Mouse (Mus musculus) layer of hippocampus, postnatal 25 days (tissue): ENCODE measurements around the gene Lrsam1. TPM values are rescaled to one million over a fixed set of nuclear protein-coding genes. Genes with fewer than 3 reads are reported as not detected.

Experiments used
- DNase-seq, 2 experiments: peaks; one replicate each; pipeline ENCODE4 v3.0.0; 2022; ENCODE audit warnings: mixed read lengths in 2 of 2, low spot score in 1 of 2; ENCODE audit errors: extremely low spot score in 1 of 2
- total RNA-seq, 2 experiments: library from RNA; stranded (reverse); gene quantifications; 2 replicates each; pipeline ENCODE4 v1.2.3; 2021

Gene Lrsam1
- total RNA-seq, 2 experiments from 2014 or later: 35.6 to 36.1 TPM

DNA sequence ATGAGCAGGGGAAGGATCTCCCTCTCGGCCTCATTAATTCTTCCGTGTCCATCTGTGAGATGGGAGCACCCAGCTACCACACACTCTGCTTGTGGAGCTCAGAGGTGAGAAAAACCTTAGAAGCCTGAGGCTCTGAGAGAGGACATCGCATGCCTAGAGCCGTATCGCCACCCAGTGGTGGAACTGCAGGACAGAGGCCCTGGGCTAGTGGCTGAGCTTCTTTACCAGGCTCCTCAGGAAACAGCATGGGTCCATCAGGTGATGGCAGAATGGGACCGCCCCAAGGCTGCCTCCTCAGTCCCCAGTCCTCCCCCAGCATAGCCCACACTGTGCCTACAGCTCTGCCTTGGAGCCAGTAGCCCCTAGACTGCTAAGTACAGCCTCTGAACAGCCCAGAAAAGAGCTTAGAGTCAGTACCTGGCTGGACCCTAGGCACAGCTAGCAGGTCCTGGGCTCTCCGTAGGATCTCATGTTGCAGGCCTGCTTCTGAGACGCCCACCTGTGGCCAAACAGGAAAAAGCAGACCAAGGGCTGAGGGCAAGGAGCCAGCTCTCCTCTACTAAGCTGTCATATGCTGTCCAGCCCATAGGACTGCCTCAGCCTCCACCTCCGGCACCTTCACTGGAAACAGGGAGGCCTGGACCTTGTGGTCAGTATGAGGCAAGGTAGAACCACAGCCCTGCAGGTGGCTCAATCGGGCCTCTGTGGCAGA, 33.0 kb downstream of the Lrsam1 start:
- peak; percentile 59 to 72 for DNase-seq

DNA sequence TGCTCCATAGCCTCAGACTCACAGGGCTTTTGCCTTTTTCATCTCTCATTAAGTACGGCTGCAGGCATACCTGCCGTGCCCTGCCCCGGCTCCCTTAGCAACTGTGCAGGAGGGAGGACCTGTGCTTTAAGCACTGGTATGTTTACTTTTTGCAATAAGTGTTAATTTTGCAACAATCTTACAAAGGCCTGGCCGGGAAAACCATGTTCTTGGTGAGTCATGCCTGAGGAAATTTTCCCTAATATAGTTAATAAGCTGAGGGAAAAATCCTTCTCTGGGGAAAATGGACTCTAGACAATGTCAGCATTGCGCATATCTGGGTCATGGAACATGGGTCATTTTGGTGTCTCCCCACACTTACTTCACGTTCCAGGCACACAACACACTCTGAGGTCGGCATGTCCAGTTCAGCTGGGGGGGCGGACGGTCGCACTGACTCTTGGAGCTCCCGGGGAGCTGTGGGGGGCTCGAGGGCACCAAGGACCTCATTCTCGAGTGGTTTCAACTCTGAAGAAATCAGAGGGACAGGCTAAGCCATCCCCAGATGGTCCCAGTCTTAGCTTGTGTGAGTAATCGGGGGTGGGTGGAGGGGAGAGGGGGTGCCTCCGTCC, 33.7 kb downstream of the Lrsam1 start:
- no peak for DNase-seq

DNA sequence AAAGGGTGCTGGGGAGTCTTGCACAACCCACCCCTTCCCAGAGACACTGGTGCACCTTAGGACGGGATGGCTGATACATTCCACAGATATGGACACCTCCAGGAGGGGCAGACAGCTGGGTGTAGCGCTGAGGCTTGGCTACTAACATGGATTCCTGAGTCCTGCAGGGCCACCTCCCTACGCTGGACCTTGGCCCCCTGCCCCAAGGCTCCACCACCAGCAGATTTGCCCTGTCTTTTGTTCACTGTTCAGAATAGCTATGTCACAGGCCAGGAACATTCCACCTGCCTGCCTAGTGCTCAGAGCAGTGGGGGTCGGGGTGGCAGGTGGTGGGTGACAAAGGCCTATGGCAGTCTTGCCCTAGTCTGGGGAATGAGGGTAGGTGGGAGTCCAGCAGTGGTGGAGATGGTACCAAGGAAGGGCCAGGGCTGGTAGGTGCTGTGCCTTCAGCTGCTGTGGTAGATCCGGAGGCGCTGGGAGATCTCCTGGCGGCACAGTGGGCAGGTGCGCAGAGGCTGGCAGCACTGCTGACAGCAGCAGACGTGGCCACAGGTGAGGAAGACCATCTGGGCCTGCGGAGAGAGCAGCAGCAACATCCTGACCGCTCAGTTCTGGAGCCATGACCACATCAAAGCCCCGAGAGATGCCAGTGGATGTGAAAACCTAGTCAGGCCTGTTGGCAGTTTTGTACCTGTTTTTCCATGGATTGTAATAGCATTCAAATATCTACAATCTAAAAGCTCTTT, 34.9 kb downstream of the Lrsam1 start:
- DNase-seq: no peak

DNA sequence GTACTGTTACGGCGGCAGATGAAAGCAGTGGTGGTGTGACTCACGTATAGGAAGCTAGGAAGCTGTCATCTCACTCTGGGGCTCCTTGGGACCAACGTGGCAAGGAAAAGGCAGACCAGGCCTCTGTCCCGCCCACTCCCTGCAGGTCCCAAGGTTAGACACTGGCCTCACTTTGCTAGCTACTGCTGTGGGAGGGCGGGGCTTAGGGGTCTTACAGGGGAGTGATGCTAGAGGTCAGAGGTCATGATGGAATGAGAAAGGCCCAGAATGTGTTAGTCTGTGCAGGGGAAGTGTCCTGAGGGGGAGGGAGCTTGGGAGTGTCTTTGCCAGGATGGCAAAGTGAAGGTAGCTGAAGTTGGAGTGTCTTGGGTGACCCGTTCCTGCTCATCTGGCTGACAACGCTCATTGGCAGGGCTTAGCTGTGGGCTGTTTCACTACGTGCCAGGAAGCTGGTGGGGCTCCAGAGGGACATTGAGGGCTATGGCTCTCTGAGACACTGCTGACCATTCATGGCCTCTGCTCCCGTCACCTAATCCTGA, 37.0 kb downstream of the Lrsam1 start:
- no peak for DNase-seq

DNA sequence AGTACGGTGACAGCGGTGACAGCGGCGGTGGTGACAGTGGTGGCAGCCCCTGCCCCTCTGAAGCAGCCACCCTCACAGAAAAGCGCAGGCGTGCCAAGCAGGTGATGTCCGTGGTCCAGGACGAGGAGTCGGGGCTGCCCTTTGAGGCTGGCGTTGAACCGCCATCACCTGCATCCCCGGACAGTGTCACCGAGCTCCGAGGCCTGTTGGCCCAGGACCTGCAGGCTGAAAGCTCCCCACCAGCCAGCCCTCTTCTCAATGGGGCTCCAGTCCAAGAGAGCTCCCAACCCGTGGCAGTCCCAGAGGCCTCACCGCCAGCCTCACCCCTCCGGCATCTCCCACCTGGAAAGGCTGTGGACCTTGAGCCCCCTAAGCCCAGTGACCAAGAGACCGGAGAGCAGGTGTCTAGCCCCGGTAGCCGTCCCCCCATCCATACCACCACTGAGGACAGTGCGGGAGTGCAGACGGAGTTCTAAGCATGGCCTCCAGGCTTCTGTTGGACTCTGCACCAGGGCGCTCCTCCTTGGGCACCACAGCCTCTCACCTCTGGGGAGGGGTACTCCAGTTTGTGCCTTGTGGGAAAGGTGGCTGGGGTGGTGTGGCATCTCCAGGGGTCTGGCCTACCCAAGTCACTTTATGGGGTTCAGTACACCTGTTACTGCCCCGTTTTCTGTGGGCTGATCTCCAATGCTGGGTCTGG, 37.7 kb downstream of the Lrsam1 start:
- DNase-seq: no peak

DNA sequence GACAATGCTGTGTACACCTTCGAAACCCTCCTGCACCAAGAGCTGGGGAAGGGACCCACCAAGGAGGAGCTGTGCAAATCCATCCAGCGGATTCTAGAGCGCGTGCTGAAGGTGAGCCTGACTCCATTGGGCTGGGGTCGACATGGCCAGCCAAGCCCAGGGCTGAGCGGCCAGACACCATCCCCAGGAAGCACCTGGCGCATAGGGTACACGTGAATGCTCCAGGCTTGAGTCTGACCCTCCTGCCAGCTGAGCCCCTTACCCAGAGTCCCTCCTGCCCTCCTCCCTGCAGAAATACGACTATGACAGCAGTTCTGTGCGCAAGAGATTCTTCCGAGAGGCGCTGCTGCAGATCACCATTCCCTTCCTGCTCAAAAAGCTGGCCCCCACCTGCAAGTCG, 38.9 kb downstream of the Lrsam1 start:
- DNase-seq: no peak

DNA sequence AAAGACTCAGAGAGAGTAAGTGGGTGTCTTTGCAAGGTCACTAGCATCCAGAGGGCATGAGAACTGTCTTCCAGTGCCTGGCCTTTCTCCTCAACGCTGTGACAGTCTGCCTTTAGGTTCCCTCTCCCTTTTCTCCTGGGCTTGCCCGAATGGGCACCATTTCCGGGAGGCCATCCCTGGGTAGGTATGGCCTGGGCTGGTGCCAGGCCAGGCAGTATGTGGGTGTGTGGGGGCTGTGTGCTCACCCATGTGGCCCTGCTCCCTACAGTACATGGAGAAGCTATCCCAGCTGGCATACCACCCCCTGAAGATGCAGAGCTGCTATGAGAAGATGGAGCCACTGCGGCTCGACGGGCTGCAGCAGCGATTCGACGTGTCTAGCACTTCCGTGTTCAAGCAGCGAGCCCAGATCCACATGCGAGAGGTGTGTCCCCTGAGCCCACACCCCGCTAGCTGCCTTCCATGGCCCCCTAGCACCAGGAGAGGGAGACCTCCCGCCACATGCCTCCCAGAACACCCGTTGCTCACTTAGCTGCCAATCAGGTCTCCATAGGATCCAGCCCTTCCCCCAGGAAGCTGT, 39.5 kb downstream of the Lrsam1 start:
- no peak for DNase-seq

DNA sequence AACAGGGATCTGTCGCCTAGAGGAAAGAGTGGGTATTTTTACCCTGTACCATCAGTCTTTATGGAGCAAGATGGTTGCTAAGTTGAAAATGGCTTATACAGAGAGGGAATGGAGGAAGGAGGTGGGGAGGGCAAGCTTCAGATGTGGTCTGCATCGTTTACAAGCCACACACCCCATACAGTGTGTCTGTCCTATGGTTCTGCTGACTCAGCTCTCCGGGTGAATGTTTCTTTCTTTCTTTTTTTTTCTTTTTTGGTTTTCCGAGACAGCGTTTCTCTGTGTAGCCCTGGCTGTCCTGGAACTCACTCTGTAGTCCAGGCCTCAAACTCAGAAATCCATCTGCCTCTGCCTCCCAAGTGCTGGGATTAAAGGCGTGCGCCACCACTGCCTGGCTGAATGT, 40.2 kb downstream of the Lrsam1 start:
- no peak for DNase-seq

DNA sequence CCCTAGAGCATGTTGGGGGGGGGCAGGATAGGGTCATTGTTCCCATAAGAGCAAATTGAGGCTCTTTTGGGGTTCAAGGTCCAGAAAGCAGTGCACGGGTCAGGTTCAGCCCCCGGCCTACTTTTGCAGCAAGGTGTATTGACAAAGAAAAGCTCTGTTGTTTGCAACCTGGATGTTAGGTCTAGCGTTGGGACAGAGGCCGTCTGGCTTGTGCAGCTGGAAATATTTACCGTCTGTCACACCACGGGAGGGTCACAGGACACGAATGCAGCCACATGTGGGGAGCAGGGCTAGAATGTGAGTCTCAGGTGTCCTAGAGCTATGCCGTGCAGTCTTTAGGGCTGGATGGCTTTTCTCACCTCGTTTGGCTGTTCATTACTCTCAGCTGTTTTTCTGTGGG, 43.0 kb downstream of the Lrsam1 start:
- no peak for DNase-seq

DNA sequence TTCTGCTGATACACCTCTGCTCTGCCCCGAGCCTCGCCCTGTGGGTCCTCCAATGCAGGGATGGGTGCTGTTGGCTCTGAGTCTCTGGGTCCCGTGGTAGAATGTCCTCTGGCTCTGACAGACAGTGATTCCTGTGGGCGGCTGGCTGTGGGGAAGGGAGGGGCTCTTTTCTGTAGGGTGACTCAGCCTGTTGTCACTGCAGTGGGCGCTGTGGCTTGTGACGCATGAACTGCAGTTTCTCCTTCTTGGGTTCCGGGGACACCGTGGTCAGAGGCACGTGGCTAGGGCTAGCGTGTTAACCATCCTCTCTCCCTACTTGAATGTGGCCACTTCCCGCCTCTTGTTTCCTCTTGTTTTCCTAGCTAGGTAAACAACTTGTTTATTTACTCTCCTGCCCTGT, 43.9 kb downstream of the Lrsam1 start:
- no peak for DNase-seq

DNA sequence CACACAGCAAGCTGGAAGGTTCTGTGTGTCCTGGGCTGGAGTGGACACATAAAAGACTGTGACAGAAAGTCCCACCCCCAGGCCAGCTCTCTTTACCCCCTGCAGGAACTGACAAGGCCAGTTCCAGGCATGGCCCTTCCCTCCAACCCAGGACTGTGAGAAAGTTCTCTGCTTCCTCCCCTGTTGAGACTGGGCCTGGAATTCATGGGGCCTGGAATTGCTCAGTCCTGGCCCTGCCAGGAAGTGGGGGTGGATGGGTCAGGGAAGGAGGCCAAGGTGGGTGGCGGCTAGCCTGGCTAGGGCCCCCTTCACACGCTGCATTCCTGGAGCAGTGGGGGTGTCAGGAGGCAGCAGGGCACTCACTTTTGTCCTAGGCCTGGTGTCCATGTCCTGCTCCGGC, 46.5 kb downstream of the Lrsam1 start:
- no peak for DNase-seq

DNA sequence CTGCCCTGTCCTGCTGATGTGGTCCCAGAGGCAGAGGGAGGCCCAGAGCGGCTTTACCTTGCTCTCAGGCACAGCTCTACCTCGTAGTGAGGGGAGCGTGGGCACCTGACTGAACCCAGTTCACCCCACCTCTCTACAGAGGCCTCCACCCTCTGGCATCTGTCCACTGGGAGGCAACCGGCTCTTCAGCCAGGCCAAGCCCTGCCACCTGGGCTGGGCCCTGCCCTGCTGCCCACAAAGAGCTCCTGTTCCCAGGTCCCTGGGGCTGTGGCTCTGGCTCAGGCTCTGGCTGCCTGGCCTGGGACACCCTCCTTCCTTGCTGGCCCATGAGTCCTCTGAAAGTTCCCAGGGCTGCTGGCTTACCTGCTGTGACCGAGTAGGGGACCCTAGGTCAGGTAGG, 47.1 kb downstream of the Lrsam1 start:
- DNase-seq: no peak

DNA sequence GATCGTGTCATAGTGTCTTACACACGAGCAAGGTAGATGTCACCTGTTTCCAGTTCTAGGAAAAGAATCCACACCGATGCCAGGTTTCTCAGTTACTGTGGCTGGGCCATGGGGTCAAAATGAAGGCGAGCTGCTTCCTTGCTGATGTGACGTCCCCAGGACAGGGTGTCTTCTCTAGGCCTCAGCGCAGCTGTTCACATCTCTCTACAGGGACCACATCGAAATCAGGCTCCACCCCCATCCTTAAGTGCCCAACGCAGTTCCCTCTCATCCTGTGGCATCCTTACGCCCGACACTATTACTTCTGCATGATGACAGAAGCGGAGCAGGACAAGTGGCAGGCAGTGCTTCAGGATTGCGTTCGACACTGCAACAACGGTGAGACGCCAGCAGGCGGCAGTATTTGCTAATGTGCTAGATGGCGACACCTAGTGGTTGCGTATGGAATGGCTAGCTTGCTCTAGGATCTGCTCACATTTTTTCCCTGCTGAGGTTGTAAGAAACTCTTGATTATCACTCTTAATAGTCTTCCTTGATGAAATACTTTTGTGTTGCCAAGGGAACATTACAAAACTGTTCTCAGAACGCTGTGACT, 49.1 kb downstream of the Lrsam1 start:
- peak; percentile 79 to 90 for DNase-seq

DNA sequence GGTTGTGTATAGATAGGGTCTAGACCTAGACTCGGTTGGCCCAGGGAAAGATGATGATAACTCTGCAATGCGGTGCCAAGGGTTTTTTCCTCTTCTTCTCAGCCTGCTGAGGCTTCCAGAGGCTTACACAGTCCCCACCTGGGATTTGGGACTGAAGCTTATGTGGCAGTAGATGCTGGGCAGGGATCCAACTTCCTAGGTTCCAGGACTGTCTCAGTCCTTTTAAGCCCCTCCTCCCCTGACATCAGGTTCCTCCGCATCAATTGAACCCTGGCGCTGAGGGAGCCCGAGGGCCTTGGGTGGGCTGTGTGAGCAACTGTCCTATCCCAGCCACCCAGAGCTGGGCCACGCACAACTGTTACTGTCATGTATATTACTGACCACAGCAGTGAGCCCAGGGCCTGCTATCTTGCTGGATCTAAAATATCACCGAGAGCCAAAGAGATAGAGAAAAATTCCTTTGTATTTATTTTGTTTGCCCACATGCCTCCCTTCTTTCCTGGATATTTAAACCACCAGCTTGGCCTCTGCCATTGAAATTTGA, 49.7 kb downstream of the Lrsam1 start:
- DNase-seq: no peak

DNA sequence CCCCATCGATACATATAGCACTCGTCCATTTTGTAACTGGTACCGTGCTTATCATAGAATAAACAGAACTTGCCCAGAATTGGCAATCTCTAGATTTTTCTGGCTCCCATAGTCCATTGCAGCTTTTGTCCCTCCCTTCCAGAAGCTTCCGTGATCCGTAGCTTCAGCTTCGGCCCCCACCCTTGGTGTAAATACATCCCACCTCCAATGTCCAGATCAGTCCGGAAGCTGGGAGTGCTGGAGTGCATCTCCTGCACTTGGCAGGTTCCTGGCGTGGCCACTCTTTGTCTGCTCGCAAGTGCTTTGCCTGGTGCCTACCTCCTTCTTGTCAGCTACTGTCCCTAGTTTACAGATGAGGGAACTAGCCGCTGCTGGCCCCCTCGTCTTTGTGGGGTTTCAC, 52.6 kb downstream of the Lrsam1 start:
- DNase-seq: no peak

DNA sequence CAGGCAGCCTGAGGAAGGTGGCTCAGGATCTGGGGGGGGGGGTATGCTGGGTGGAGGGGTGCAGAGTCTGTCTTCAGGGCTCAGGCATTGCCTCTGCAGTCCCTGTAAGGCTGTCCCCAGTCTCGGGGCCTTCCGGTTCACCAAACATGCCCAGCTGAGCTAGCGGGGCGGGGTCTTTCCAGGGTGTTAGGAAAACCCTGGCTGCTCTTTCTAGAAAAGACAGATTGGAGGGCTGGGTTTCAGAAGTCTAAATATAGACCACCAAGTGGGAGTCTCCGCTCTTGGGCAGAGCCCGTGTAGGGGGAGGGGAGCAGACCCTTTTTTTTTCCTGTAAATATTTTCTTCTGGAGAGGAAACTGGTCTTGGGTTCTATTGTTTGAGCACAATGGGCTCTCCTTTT, 53.1 kb downstream of the Lrsam1 start:
- no peak for DNase-seq

DNA sequence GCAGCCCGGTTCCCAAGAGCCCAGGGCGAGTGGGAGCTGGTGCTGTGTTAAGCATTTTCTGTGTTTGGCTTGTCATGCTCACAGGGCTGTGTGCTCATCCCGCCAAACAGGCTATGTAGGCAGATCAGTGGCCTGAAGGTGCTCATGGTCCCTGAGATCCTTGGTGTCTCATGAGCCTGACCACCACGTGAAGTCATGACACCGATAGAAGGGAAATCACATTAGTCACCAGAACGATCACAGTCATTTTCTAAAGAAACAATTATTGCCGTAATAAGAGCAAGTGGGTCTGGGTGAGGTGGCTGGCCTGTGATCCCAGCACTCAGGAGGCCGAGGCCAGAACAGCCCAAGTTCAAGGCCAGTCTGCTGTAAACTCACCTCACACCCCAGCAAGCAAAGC, 54.0 kb downstream of the Lrsam1 start:
- DNase-seq: no peak

DNA sequence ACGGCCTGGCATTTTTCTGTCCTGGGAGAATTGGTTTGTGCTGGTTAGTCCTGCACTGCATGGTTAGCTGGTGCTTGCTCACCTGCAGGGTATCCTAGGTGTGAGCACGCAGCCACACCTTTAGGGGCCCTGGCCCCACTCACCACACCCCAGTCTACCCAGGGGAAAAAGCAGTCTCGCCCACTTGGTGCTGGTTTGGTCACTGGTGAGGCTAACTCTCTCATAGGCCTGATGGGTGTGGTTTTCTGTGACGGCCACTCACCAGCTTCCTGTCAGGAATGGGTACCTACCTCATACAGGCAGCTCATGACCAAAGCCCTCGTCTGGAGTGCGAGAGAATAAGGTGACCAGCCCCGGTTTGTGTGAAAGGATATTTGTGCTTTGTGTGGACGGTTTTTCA, 56.1 kb downstream of the Lrsam1 start:
- DNase-seq: no peak

DNA sequence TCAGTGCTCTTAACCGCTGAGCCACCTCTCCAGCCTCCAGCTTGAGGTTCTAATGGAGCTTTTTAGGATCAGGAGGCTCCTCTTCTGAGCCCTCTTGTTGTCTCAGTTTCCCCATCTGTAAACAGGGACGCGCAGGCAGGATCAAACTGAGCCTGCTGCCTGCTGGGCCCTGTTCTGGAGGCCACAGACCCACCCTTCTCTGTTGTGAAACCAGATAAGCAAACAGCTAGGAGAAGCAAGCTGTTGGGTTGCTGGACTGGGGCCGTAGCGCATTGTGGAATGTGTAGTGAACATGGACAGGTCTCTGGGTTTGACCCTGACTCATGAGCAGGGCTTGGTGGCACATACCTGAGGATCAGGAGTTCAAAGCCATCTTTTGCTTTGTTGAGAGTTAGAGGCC, 56.8 kb downstream of the Lrsam1 start:
- DNase-seq: no peak

DNA sequence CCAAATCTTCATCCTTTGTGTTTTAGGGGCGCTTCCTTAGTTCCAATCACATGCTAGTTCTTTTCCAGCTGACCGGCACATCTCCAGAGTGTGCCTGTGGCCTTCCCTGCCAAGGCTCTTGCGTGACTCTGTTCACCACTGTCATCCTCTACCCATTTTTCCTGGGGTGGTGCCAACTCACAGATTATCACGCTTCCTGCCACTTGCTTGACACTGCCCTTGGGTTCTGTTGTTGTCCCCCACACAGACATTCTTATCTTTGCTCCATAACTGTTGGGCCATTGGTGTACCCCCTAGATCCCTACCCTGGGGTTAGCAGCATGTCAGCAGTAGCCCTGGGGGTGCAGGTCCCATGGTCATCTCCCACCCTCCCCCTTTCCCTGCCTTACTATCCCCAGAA, 57.9 kb downstream of the Lrsam1 start:
- no peak for DNase-seq
